ENCODE assay signal across 7 mouse cellular contexts in genomic region chr3:95027701-95028100, GRCm38 (mm10). TPM values are rescaled to one million over a fixed set of nuclear protein-coding genes. Genes with fewer than 3 reads are reported as not detected.
DNase-seq lines count a peak whose midpoint lies in the region; ATAC-seq lines count a peak whose summit lies in the region.

No protein-coding gene starts in this region.

- no peaks in the 10 kb centered on the region for H3K9me3 ChIP-seq in megakaryocyte, embryonic 14.5 days
- H3K9me3 ChIP-seq in forebrain, embryonic 16.5 days (ENCODE audit: control insufficient read depth, low read length): no peaks in the 10 kb centered on the region
- no peaks in the 10 kb centered on the region for H3K9me3 ChIP-seq in neural tube, embryonic 15.5 days (replicated peaks)
- H3K9me3 ChIP-seq in kidney, embryonic 16.5 days (ENCODE audit: low read length): no peaks in the 10 kb centered on the region

- H3K4me3 ChIP-seq in megakaryocyte, embryonic 14.5 days (replicated peaks): peak overlapping the region; percentile 85
- no peak overlapping the region for H3K4me3 ChIP-seq in forebrain, embryonic 16.5 days (replicated peaks; ENCODE audit: low read length)
- H3K4me3 ChIP-seq in neural tube, embryonic 15.5 days (replicated peaks): no peak overlapping the region
- H3K4me3 ChIP-seq in kidney, embryonic 16.5 days (ENCODE audit: low read length): no peak overlapping the region

- no peak overlapping the region for H3K27ac ChIP-seq in forebrain, embryonic 16.5 days (ENCODE audit: low read length)
- 0 out of 2 replicates have a peak overlapping the region, but pooled peaks have one; percentile 3 for H3K27ac ChIP-seq in neural tube, embryonic 15.5 days (replicated peaks)
- H3K27ac ChIP-seq in kidney, embryonic 16.5 days (ENCODE audit: low read length): no peak overlapping the region

- no peak overlapping the region for H3K9ac ChIP-seq in forebrain, embryonic 16.5 days (replicated peaks; ENCODE audit: low read depth, low read length)
- no peak overlapping the region for H3K9ac ChIP-seq in neural tube, embryonic 15.5 days (replicated peaks)
- H3K9ac ChIP-seq in kidney, embryonic 16.5 days (replicated peaks; ENCODE audit: low read length): no peak overlapping the region

- no peak for ATAC-seq in megakaryocyte, adult 5-6 weeks (ENCODE audit: poor library complexity, severe bottlenecking)
- ATAC-seq in forebrain, embryonic 16.5 days: peak; percentile 76
- 0 out of 2 replicates have a peak, but pooled peaks have one; percentile 40 for ATAC-seq in neural tube, embryonic 15.5 days (ENCODE audit: low FRiP score)
- no peak for ATAC-seq in kidney, embryonic 16.5 days (ENCODE audit: low FRiP score, low TSS enrichment)

- peaks cover 69% of the 10 kb centered on the region for H3K4me1 ChIP-seq in megakaryocyte, embryonic 14.5 days
- peaks cover 4% of the 10 kb centered on the region; the same call in 1 of the 2 replicates for H3K4me1 ChIP-seq in forebrain, embryonic 16.5 days (replicated peaks; ENCODE audit: control insufficient read depth, insufficient read depth, low read length)
- peaks cover 6% of the 10 kb centered on the region; the same call in 1 of the 2 replicates for H3K4me1 ChIP-seq in neural tube, embryonic 15.5 days
- H3K4me1 ChIP-seq in kidney, embryonic 16.5 days (ENCODE audit: insufficient read depth, low read length): peaks cover 6% of the 10 kb centered on the region; the same call in 1 of the 2 replicates

- peaks cover 61% of the 10 kb centered on the region for H3K36me3 ChIP-seq in megakaryocyte, embryonic 14.5 days (replicated peaks; ENCODE audit: low read length)
- H3K36me3 ChIP-seq in forebrain, embryonic 16.5 days (ENCODE audit: control insufficient read depth, insufficient read depth): peaks cover 10% of the 10 kb centered on the region
- peaks cover 30% of the 10 kb centered on the region for H3K36me3 ChIP-seq in neural tube, embryonic 15.5 days
- H3K36me3 ChIP-seq in kidney, embryonic 16.5 days (ENCODE audit: insufficient read depth, low read length): peaks cover 25% of the 10 kb centered on the region

- peak; percentile 63 to 70 for DNase-seq in left cerebral cortex, postnatal 14 days (ENCODE audit: low spot score in 2 of 2)
- no peak for DNase-seq in urinary bladder, postnatal 36 days (ENCODE audit: low spot score in 2 of 2)

- WGBS in forebrain, embryonic 16.5 days: 57% methylated on average over 5 of the region's 5 CpGs
- WGBS in neural tube, embryonic 15.5 days: 61% methylated on average over 5 of the region's 5 CpGs
- WGBS in kidney, embryonic 16.5 days: 42% methylated on average over 5 of the region's 5 CpGs

- H3K27me3 ChIP-seq in megakaryocyte, embryonic 14.5 days (replicated peaks): no peaks in the 10 kb centered on the region
- H3K27me3 ChIP-seq in forebrain, embryonic 16.5 days (replicated peaks; ENCODE audit: control insufficient read depth, insufficient read depth, low read length): no peaks in the 10 kb centered on the region
- H3K27me3 ChIP-seq in neural tube, embryonic 15.5 days (replicated peaks): no peaks in the 10 kb centered on the region
- no peaks in the 10 kb centered on the region for H3K27me3 ChIP-seq in kidney, embryonic 16.5 days (ENCODE audit: insufficient read depth, low read length)

- intact Hi-C loops in left cerebral cortex, postnatal 14 days (cut with DNase I): no loop called here

- no peak overlapping the region for H3K4me2 ChIP-seq in forebrain, embryonic 16.5 days (ENCODE audit: low read length)
- H3K4me2 ChIP-seq in neural tube, embryonic 15.5 days: no peak overlapping the region
- H3K4me2 ChIP-seq in kidney, embryonic 16.5 days (replicated peaks; ENCODE audit: low read depth, low read length): no peak overlapping the region

RNA-seq across cellular contexts. Expression of gene Zfp687, which starts 12.5 kb away (rescaled TPM):
- polyA plus RNA-seq in megakaryocyte, embryonic 14.5 days (2012; ENCODE audit: insufficient read depth, low replicate concordance): 13.6 and 16.9 TPM in 2 replicates
- total RNA-seq in megakaryocyte, adult 5-6 weeks (2015): 10.0 and 15.7 TPM in 2 replicates
- total RNA-seq in megakaryocyte, adult 5-6 weeks (2017): 11.7 and 39.5 TPM in 2 replicates
- polyA plus RNA-seq in forebrain, embryonic 16.5 days (2015; fragmentation: Nextera tagmentation; extraction: Ambion mirVana): 20.0 and 20.7 TPM in 2 replicates
- total RNA-seq in left cerebral cortex, postnatal 14 days (2021): 10 to 100 TPM; 21.8 to 22.2 TPM
- 16.6 and 17.7 TPM in 2 replicates for polyA plus RNA-seq in neural tube, embryonic 15.5 days (2015; fragmentation: Nextera tagmentation; extraction: Ambion mirVana)
- 28.8 and 32.9 TPM in 2 replicates for polyA plus RNA-seq in kidney, embryonic 16.5 days (2015; fragmentation: Nextera tagmentation; extraction: Ambion mirVana)

RNA-seq across cellular contexts. Expression of gene Psmd4, which starts 14.7 kb away (rescaled TPM):
- polyA plus RNA-seq in megakaryocyte, embryonic 14.5 days (2012; ENCODE audit: insufficient read depth, low replicate concordance): 24.8 and 169 TPM in 2 replicates
- 80.0 and 91.9 TPM in 2 replicates for total RNA-seq in megakaryocyte, adult 5-6 weeks (2015)
- 224 and 226 TPM in 2 replicates for total RNA-seq in megakaryocyte, adult 5-6 weeks (2017)
- polyA plus RNA-seq in forebrain, embryonic 16.5 days (2015; fragmentation: Nextera tagmentation; extraction: Ambion mirVana): 286 and 291 TPM in 2 replicates
- total RNA-seq in left cerebral cortex, postnatal 14 days (2021): 100 to 1,000 TPM; 149 to 157 TPM
- polyA plus RNA-seq in neural tube, embryonic 15.5 days (2015; fragmentation: Nextera tagmentation; extraction: Ambion mirVana): 264 and 266 TPM in 2 replicates
- 279 and 281 TPM in 2 replicates for polyA plus RNA-seq in kidney, embryonic 16.5 days (2015; fragmentation: Nextera tagmentation; extraction: Ambion mirVana)

RNA-seq across cellular contexts. Expression of gene Pi4kb, which starts 53.2 kb away (rescaled TPM):
- 1.4 and 2.1 TPM in 2 replicates for polyA plus RNA-seq in megakaryocyte, embryonic 14.5 days (2012; ENCODE audit: insufficient read depth, low replicate concordance)
- total RNA-seq in megakaryocyte, adult 5-6 weeks (2015): 22.2 and 31.4 TPM in 2 replicates
- 17.9 and 21.4 TPM in 2 replicates for total RNA-seq in megakaryocyte, adult 5-6 weeks (2017)
- polyA plus RNA-seq in forebrain, embryonic 16.5 days (2015; fragmentation: Nextera tagmentation; extraction: Ambion mirVana): 26.4 and 29.7 TPM in 2 replicates
- 10 to 100 TPM; 49.8 to 52.0 TPM for total RNA-seq in left cerebral cortex, postnatal 14 days (2021)
- polyA plus RNA-seq in neural tube, embryonic 15.5 days (2015; fragmentation: Nextera tagmentation; extraction: Ambion mirVana): 22.5 and 23.8 TPM in 2 replicates
- 25.0 and 30.3 TPM in 2 replicates for polyA plus RNA-seq in kidney, embryonic 16.5 days (2015; fragmentation: Nextera tagmentation; extraction: Ambion mirVana)

Comparison
In these comparisons a context has a peak if more than half of its experiments do, and no peak if none do; other contexts are left out.
1. ATAC-seq: peak in forebrain, embryonic 16.5 days (single experiment) and neural tube, embryonic 15.5 days (single experiment); none in megakaryocyte, adult 5-6 weeks (single experiment) and kidney, embryonic 16.5 days (single experiment).
2. DNase-seq: peak in left cerebral cortex, postnatal 14 days (2 of 2); none in urinary bladder, postnatal 36 days (0 of 2).